Mouse (Mus musculus) liver, embryonic 16.5 days (tissue): ENCODE measurements around the gene Sptbn4. TPM values are rescaled to one million over a fixed set of nuclear protein-coding genes. Genes with fewer than 3 reads are reported as not detected.
A peak's percentile ranks its signal among the peaks of the same experiment; 100 is the strongest.

Experiments used
- ATAC-seq: fragments of 200-750 bp; cut with Nextera tagmentation; 2 replicates; pipeline ENCODE4 v1.8.0; 2017; ENCODE audit warnings: low read depth, mild to moderate bottlenecking, moderate number of reproducible peaks, moderate library complexity
- H3K27ac ChIP-seq: fragments of 300-500 bp; sonication (generic); 2 replicates; pipeline ENCODE4 v1.5.1; 2014; ENCODE audit warnings: mild to moderate bottlenecking, low read length
- H3K27me3 ChIP-seq: fragments of 300-500 bp; sonication (generic); 2 replicates; pipeline ENCODE4 v1.6.1; 2014; ENCODE audit warnings: low read depth, low read length, mixed read lengths; ENCODE audit not compliant: control insufficient read depth, insufficient read depth
- H3K36me3 ChIP-seq: fragments of 300-500 bp; sonication (generic); 2 replicates; pipeline ENCODE4 v1.6.1; 2014; ENCODE audit warnings: mild to moderate bottlenecking; ENCODE audit not compliant: control insufficient read depth, insufficient read depth
- H3K4me1 ChIP-seq: fragments of 300-500 bp; sonication (generic); 2 replicates; pipeline ENCODE4 v1.6.1; 2014; ENCODE audit warnings: low read depth, low read length, mixed read lengths; ENCODE audit not compliant: control insufficient read depth
- H3K4me2 ChIP-seq: fragments of 300-500 bp; sonication (generic); 2 replicates; pipeline ENCODE4 v1.6.1; 2014; ENCODE audit warnings: low read depth, low read length, mixed read lengths
- H3K4me3 ChIP-seq: fragments of 300-500 bp; sonication (generic); 2 replicates; pipeline ENCODE4 v1.5.1; 2014; ENCODE audit warnings: low read depth, mild to moderate bottlenecking, low read length
- H3K9ac ChIP-seq: fragments of 300-500 bp; sonication (generic); 2 replicates; pipeline ENCODE4 v1.6.1; 2014; ENCODE audit warnings: low read depth, low read length
- H3K9me3 ChIP-seq: fragments of 300-500 bp; sonication (generic); replicated peaks from 2 replicates; pipeline ENCODE4 v1.6.1; 2016; ENCODE audit warnings: low read length; ENCODE audit not compliant: control insufficient read depth
- WGBS: fragments of 180-500 bp; shearing (Covaris S2); extraction: QIAGEN DNeasy Blood & Tissue Kit; methylation state at CpG from one replicate; pipeline ENCODE4 v1.1.7; 2014; ENCODE audit not compliant: insufficient replicate concordance; 5-methylcytosine and 5-hydroxymethylcytosine counted together
- polyA plus RNA-seq: library from polyadenylated mRNA; unstranded; fragments of >200 nt; fragmentation: Nextera tagmentation; extraction: Ambion mirVana; gene quantifications from 2 replicates; pipeline ENCODE4 v1.2.1, GENCODE M21; 2015

Sptbn4 gene
- polyA plus RNA-seq, 1 experiment from 2014 or later = 0.02 TPM

DNA sequence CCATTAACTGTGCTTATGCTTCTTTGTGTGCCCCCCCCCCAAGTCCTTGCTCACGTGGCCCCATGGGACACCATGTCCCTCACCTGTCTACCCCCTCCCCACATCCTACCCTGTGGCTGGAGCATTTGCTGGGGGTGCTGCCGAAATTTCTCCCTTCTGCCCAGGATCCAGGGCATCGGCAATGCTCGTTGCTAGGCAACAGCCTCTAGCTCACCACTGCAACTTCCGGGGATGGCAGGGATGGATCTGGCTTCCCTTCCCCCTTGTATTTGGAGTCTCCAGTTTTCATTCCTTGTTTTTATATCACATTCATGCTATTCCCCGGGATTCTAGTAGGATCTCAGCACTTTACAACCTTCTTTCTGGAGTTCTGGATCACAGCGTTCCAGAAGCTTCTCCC, 108.0 kb downstream of the Sptbn4 start:
- Histone ChIP-seq H3K27ac (no peak overlapping the region), H3K9me3 (no peaks in the 10 kb centered on the region), H3K27me3 (peaks cover 56% of the 10 kb centered on the region), H3K4me2 (no peak overlapping the region), H3K4me1 (no peaks in the 10 kb centered on the region), H3K9ac (no peak overlapping the region), H3K4me3 (no peak overlapping the region), H3K36me3 (no peaks in the 10 kb centered on the region)
- WGBS = 34% methylated on average over 7 of the region's 7 CpGs
- no peak for ATAC-seq

DNA sequence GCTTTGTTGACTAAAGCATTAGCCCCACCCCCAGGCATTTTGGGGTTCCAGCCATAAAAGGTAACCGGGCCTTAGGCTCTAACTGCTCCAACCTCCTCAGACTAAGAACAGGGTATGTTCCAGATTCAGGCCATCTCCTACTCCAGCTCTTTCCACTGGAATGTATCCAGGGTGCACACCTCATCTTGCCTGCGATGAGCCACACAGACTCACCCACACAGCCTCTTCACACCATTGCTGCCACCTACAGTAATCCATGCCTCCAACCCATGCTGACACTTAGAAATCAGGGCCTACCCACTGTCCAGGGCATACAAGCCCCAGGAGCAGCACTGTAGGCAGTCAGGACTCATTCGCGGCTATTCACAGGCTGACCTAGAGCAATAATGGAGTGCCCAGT, 108.4 kb downstream of the Sptbn4 start:
- 64% methylated on average over 4 of the region's 4 CpGs for WGBS
- Histone ChIP-seq H3K27ac (no peak overlapping the region), H3K36me3 (no peaks in the 10 kb centered on the region), H3K4me2 (no peak overlapping the region), H3K9ac (no peak overlapping the region), H3K4me1 (no peaks in the 10 kb centered on the region), H3K27me3 (peaks cover 60% of the 10 kb centered on the region), H3K4me3 (no peak overlapping the region), H3K9me3 (no peaks in the 10 kb centered on the region)
- ATAC-seq = no peak

- Histone ChIP-seq H3K4me2 (peak within 1 kb of the TSS; percentile 39), H3K36me3 (no peaks in the 10 kb centered on the region), H3K27ac (no peak within 1 kb of the TSS), H3K9ac (no peak within 1 kb of the TSS), H3K4me3 (peak within 1 kb of the TSS; percentile 20; the same call in 1 of the 2 replicates), H3K9me3 (no peaks in the 10 kb centered on the region), H3K27me3 (peaks cover 78% of the 10 kb centered on the region), H3K4me1 (peaks cover 4% of the 10 kb centered on the region)
- peak; percentile 80 for ATAC-seq
- 2% methylated on average over 35 of the region's 36 CpGs for WGBS
Measured at GRCm38 (mm10) chr7:27337175-27337853, 110.2 kb downstream of the Sptbn4 start, which contains the start of gene Ltbp4. Gene Ltbp4 (minus strand): TSS chr7:27337692.

- 0 out of 2 replicates have a peak overlapping the region, but pooled peaks have one; percentile 19 for H3K4me2 ChIP-seq
- no peaks in the 10 kb centered on the region for H3K36me3 ChIP-seq
- H3K27me3 ChIP-seq = peaks cover 90% of the 10 kb centered on the region
- no peak overlapping the region for H3K27ac ChIP-seq
- H3K4me3 ChIP-seq = no peak overlapping the region
- no peaks in the 10 kb centered on the region for H3K9me3 ChIP-seq
- H3K9ac ChIP-seq = no peak overlapping the region
- ATAC-seq = peak; percentile 56
- H3K4me1 ChIP-seq = peaks cover 5% of the 10 kb centered on the region
- WGBS = 2% methylated on average over 47 of the region's 47 CpGs
Measured at GRCm38 (mm10) chr7:27335928-27336823, 111.3 kb downstream of the Sptbn4 start.

- no peak overlapping the region for H3K4me2 ChIP-seq
- H3K4me1 ChIP-seq = peaks cover 15% of the 10 kb centered on the region
Measured at GRCm38 (mm10) chr7:27335011-27335720, 112.3 kb downstream of the Sptbn4 start.

GRCm38 (mm10) chr7:27334405-27334911, 113.0 kb downstream of the Sptbn4 start:
- no peaks in the 10 kb centered on the region for H3K36me3 ChIP-seq
- ATAC-seq = no peak
- 2% methylated on average over 32 of the region's 32 CpGs for WGBS
- no peaks in the 10 kb centered on the region for H3K9me3 ChIP-seq
- no peak overlapping the region for H3K9ac ChIP-seq
- peaks cover 100% of the 10 kb centered on the region for H3K27me3 ChIP-seq
- H3K4me3 ChIP-seq = no peak overlapping the region
- H3K4me2 ChIP-seq = no peak overlapping the region
- H3K4me1 ChIP-seq = peaks cover 20% of the 10 kb centered on the region
- H3K27ac ChIP-seq = no peak overlapping the region

More at GRCm38 (mm10) chr7:27335011-27335720, 112.3 kb downstream of the Sptbn4 start:
- Histone ChIP-seq H3K27ac (no peak overlapping the region), H3K9me3 (no peaks in the 10 kb centered on the region), H3K4me3 (no peak overlapping the region), H3K36me3 (no peaks in the 10 kb centered on the region), H3K9ac (no peak overlapping the region), H3K27me3 (peaks cover 100% of the 10 kb centered on the region)
- WGBS = 49% methylated on average over 15 of the region's 15 CpGs
- no peak for ATAC-seq

DNA sequence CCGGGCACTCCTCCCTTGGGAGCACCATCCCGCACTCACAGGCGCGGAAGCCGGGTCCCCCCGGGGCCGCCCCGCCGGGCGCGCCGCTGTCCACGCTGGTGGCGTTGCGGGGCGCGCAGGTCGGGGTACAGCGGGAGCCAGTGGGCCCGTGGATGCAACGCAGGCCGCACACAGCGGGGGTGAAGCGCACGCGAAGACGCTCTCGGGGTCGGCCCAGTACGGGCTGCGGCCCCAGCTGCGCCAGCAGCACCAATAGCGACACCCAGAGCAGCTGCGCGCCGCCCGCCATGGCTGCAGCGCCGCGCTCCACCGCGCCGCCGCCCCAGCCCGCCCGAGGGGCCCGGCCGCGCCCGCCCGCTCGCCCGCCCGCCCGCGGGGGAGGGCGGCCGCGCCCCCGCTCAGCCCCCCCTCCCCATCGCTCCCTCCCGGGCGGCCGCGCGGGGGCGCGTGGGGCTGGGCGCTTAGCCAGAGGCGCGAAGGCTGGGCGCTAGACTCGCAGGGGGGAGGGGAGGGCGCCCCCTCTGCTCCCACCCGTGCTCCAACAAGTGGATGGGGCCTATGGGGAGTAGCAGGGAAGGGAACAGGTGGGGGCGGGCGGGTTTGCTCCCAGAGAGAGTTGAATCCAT, 114.1 kb downstream of the Sptbn4 start:
- Histone ChIP-seq H3K27ac (no peak overlapping the region), H3K9me3 (no peaks in the 10 kb centered on the region), H3K4me2 (peak overlapping the region; percentile 42), H3K27me3 (peaks cover 100% of the 10 kb centered on the region), H3K9ac (no peak overlapping the region; the same call in 1 of the 2 replicates), H3K4me3 (peak overlapping the region; percentile 45), H3K36me3 (no peaks in the 10 kb centered on the region), H3K4me1 (peaks cover 20% of the 10 kb centered on the region)
- 1% methylated on average over 42 of the region's 77 CpGs for WGBS
- ATAC-seq = no peak
